Mouse (Mus musculus): ENCODE results near the gene Ang6.

DNA sequence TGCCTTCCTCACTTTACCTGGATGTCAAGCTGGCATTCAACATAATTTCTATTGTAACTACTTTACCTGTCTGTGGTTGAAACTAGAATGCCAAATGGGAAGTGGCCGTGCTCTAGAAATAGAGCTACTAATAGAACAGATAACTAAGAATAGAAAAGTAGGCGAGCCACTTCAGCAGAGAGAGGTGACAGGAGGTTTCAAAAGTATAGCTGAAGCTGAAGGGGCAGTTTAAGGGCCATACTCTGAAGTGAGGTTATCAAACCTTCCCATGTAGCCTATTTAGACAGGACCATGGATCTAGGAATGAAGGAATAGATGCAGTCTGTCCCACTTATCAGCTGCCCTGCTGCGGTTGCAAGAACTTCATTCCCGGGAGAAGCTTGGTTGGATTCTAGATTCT is 18.6 kb downstream of the Ang6 start:
- TF ChIP-seq CTCF (IDR thresholded peaks at IDR 0.05; ENCODE audit: low read depth) (no peak), EP300 (IDR thresholded peaks at IDR 0.05; ENCODE audit: low read depth) (no peak)
